Mouse (Mus musculus): ENCODE measurements around the gene Pskh1. TPM values are rescaled to one million over a fixed set of nuclear protein-coding genes. Genes with fewer than 3 reads are reported as not detected.

Gene Pskh1
- 16.8 and 17.8 TPM in 2 replicates for total RNA-seq (2017)

DNA sequence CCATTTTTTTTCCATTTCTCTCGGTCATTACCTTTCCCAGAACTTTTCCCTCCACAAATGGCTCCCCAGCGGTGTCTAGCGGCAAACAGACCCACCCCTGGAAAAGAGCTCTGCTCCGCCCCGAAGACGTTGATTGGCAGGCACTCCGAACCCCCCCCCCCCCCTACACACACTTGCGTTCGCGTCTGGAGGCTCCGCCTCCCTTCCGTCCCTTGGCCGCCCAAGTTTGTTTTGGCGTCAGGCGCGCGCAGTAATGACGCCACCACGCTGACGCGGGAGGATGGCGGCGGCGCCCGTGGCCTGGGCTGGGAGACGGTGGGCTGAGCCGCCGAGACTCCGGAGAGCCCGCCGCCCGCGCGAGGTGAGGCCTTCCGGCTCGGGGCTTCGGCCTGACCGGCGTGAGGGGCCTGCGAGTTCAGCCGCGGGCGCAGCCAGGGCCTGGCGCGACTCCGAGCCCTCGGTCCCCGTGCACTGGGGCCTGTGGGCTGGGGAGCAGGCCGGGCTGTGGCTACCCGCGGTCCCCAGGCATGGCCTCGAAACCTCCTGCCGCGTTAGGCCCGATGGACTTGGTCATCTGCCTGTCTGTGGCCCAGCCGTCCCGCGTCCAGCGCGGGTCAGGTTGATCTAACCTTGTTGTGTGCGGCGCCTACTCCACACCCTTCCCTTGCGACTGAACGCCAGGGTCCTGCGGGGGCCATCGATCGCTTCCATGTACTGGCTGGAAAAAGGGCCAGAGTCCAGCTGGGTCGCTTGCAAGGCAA, at the start of gene Pskh1:
Pskh1 (plus strand) TSS at position 262 of the 761 bp plus-strand sequence.
- ATAC-seq (ENCODE audit: extremely low read depth, insufficient number of reproducible peaks, low FRiP score, poor library complexity, severe bottlenecking): peak; percentile 97

DNA sequence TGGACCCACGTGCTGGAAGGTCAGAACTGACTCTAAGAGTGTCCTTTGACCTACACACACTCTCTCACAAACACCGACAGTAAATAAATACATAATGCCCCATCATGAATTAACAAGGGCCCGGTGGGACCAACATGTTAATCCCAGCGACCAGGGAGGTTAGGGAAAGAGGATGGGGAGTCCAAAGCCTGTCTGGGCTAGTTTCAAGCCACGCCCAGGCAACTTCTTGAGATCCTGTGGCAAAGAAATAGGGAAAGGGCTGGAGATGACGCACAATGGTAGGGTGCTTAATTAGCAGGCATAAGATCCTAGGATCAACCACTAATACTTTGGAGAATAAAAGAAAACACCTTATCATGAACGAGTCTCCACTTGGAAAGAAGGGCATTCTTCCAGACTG, 49.6 kb upstream of the Pskh1 start:
- no peak for ATAC-seq (ENCODE audit: extremely low read depth, insufficient number of reproducible peaks, low FRiP score, poor library complexity, severe bottlenecking)

DNA sequence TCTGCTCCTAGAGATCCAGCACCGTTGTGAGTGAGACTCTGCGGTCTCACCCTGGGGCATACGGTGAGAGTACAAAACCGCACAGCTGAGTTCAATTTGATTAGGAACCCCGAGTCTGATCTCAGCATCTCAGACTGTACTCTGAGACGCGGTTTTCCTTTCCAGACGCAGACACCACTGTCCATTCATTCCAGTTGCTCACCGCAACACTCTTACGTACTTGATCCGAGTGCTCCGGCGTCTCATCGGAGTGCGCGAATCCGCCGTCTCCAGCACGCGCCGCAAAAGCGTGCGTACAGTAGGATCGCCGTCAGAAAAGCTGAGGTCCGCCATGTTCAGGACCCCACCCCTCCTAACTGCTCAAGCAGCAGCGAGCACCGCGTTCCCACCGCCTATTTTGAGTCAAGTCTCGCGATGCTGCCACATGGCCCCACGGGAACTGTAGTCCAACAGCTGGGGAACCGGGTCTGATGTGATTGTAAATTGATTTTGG, 48.5 kb upstream of the Pskh1 start:
- ATAC-seq (ENCODE audit: extremely low read depth, insufficient number of reproducible peaks, low FRiP score, poor library complexity, severe bottlenecking): peak; percentile 65

DNA sequence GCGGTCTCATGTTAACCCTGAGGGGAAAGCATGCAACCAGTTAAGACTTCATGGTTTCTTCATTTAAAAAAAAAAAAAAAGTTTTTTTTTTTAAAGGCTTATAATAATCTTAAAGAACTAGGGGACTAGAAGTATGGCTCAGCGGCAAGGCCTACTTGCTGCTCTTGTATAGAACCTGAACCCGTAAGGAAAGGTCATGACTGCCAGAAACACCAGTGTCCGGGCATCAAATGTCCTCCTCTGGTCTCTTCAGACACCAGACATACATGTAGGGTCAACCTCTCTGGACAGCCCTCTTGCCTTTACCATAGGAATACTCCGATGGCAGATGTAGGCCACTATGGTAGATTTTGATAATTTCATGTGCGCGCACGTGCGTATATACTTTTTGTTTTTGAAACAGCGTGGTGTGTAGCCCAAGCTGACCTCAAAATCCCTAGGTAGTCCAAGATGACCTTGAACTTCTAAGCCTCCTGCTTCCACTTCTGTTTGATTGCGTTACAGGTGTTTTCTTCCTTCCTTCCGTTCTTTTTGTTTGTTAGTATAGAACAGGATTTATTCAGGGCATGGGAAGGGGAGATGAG, 48.0 kb upstream of the Pskh1 start:
- no peak for ATAC-seq (ENCODE audit: extremely low read depth, insufficient number of reproducible peaks, low FRiP score, poor library complexity, severe bottlenecking)

DNA sequence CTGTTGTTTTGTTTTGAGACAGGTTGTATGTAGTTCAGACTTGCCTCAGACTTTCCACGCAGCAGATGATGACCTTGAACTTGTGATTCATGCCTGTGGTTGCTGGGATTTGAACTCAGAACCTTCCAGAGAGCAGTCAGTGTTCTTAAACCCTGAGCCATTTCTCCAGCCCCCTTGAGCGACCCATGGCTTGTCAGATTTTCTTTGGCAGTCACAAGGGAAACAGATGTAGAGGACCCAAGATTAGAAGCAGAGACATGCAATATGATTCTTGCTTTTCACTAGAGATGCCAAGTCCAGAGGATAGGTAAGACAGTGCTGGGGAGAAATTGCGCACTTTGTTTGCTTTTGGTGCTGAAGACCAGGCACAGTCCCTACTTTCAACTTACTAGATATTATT, 47.1 kb upstream of the Pskh1 start, which contains the start of gene Cenpt:
Cenpt (minus strand) TSS at position 101 of the 400 bp plus-strand sequence.
- ATAC-seq (ENCODE audit: extremely low read depth, insufficient number of reproducible peaks, low FRiP score, poor library complexity, severe bottlenecking): no peak

DNA sequence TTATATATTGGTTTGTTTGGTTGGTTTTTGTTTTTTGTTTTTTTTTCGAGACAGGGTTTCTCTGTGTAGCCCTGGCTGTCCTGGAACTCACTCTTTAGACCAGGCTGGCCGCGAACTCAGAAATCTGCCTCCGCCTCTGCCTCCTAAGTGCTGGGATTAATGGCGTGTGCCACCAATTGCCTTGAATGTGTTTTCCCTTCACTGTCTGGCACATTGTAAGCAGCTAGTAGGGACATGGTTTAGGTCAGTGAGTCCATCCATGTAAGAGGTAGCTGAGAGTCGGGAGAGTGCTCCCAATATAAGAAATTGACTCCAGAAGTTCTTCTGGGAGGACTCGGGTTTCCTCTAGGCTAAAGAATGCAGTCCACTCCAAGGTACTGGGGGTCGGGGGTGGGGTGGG, 45.9 kb upstream of the Pskh1 start:
- ATAC-seq (ENCODE audit: extremely low read depth, insufficient number of reproducible peaks, low FRiP score, poor library complexity, severe bottlenecking): no peak

DNA sequence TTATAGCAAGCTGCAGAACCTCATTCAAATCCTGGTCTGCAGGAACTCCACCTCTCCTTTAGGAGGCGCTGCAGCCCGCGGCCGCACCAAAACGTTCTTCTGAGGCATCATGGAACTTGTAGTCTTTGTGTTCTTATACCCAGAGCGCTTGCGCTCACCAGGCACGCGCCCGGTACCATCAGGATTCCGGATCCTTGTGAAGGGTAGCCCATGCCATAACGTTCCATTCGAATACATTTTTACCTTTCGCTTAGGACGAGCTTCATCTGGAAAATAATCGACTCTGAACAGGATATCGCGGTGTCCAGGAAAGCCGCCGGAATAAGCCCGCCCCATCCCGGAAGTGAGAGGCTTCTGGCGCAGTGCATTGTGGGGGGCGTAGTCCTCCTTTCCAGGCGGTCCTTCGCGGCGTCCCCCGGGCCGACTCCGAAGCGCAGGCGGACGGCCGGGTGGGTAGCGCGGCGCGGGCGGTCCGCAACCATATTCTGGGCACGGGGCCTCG, 45.5 kb upstream of the Pskh1 start, which contains the start of gene Thap11:
Thap11 (plus strand) TSS at position 418 of the 502 bp plus-strand sequence.
- ATAC-seq (ENCODE audit: extremely low read depth, insufficient number of reproducible peaks, low FRiP score, poor library complexity, severe bottlenecking): peak; percentile 79

DNA sequence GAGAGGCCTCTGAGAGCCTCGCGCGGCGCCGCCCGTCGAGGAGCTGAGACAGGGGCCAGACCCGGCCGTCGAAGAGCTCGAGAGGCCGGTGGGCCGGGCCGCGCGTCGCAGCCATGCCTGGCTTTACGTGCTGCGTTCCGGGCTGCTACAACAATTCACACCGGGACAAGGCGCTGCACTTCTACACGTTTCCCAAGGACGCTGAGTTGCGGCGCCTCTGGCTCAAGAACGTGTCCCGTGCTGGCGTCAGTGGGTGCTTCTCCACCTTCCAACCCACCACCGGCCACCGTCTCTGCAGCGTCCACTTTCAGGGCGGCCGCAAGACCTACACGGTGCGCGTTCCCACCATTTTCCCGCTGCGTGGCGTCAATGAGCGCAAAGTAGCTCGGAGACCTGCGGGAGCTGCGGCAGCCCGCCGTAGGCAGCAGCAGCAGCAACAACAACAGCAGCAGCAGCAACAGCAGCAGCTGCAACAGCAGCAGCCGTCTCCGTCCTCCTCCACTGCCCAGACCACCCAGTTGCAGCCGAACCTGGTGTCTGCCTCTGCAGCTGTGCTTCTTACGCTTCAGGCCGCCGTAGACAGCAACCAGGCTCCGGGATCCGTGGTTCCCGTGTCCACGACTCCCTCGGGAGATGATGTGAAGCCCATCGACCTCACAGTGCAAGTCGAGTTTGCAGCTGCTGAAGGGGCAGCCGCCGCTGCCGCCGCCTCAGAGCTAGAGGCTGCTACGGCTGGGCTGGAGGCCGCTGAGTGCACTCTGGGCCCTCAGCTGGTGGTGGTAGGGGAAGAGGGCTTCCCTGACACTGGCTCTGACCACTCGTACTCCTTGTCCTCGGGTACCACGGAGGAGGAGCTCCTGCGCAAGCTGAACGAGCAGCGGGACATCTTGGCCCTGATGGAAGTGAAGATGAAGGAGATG, 44.7 kb upstream of the Pskh1 start:
- ATAC-seq (ENCODE audit: extremely low read depth, insufficient number of reproducible peaks, low FRiP score, poor library complexity, severe bottlenecking): no peak

DNA sequence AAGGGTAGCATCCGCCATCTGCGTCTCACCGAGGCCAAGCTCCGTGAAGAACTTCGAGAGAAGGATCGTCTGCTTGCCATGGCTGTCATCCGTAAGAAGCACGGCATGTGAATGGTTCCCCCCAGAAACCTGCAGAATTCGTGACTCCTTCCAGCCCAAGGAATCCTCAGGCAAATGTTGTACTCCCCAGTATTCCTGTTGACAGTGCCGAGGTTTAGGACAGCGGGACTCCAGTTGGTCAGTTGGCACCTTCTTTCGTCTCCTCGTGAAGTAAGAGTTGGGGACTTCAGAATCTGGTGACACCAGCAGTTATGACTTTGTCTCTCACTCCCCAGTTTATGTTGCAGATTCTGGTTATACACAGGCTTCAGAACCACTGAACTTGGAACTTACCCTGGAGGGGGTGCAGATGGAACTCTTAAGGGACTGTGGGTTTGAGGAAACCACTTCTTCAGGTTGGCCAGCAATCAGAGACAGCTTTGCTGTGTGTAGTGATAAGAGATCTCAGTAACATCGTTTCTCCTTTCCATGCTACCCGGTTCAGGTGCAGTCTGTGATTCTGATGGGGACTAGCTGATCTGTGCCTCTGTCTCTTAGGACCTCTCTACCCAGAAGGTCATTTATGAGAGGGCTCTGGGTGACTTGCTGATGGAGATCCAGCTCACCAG, 43.9 kb upstream of the Pskh1 start:
- no peak for ATAC-seq (ENCODE audit: extremely low read depth, insufficient number of reproducible peaks, low FRiP score, poor library complexity, severe bottlenecking)

DNA sequence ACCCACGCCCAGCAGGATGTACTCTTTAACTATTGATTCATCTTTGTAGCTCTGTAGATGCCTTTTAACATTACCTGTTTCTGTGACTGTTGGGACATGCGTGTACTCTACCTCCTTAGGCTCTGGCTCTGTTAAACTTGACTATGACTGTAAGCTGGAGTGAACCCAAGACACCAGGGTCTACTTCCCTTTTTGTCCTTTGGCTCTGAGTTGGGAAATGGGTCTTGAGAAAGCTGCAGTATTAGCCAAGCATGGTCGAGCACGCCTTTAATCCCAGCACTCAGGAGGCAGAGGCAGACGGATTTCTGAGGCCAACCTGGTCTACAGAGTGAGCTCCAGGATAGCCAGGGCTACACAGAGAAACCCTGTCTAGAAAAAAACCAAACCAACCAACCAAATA, 41.7 kb upstream of the Pskh1 start:
- ATAC-seq (ENCODE audit: extremely low read depth, insufficient number of reproducible peaks, low FRiP score, poor library complexity, severe bottlenecking): peak; percentile 24; the same call in 1 of the 2 replicates

DNA sequence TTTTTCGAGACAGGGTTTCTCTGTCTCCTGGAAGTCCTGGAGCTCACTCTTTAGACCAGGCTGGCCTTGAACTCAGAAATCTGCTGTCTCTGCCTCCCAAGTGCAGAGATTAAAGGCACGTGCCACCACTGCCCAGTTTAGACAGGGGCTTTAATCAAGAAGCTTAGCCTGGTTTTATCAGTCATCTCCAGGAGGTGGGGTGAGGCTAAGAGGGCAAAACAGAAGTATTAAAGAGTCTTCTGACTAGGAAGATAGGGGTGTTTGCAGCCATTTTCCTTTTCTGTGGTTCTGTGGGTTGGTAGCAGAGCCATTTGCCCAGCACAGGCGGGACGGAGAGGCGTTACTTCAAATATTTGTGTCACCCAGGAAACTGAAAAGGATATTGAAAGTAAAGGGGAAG, 40.9 kb upstream of the Pskh1 start:
- no peak for ATAC-seq (ENCODE audit: extremely low read depth, insufficient number of reproducible peaks, low FRiP score, poor library complexity, severe bottlenecking)

DNA sequence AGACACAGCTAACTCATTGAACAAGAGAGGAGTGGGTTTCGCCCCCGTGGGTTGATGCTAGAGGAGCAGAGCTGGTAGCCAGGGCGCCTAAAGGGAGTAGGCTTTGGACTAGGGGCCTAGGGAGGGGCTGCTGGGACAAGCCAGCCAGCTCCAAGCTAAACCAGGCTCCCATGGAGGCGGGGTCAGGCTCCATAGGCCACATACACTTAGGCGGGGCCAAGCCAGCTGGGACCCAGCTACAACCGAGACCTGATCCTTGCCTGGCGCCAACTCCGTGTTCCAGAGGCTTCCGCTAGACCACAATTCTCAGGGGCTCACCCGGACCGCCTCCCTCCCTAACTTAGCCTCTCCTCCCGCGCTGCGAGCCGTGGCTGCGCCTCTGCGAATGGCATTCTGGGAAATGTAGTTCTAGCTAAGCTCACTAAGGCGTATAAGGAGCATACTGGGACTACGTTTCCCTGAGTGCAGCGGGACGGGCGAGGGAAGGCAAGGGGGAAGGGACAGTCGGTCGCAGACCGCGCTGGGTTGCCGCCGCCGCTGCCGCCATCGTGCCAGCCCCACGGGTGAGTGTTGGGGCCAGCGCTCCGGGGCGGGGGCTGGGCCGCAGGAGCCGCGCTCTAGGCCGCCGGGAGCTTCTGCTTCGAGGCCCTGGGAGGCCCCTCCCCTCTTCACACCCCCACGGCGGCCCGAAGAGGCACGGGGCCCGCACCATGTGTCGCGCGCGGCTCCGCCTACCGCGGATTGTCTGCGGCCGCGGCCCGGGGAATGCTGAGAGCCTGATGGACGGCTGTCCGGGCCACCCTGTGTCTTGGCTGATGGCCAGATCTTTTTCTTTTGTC, 39.9 kb upstream of the Pskh1 start, which contains the start of gene Nutf2:
Nutf2 (plus strand) TSS at position 438 of the 839 bp plus-strand sequence.
- ATAC-seq (ENCODE audit: extremely low read depth, insufficient number of reproducible peaks, low FRiP score, poor library complexity, severe bottlenecking): peak; percentile 96

DNA sequence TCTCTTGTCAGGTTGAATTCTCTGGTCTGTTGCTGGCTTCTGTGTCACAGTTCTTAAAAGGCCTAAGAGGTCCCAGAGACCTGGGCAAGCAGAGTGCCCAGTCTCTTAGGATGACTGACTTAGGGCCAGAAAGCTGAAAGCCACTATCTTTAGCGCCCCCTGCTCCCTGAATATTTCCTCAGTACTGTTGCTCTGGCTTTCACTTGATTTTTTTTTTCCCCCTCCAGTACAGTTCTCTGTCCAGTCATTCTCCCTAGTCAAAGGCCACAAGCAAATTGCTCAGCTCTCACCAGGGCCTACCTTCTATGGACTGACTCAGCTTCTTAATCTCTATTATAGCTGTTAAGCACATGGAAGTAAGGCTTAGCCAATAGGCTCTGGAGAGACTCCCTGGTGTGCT, 38.3 kb upstream of the Pskh1 start:
- no peak for ATAC-seq (ENCODE audit: extremely low read depth, insufficient number of reproducible peaks, low FRiP score, poor library complexity, severe bottlenecking)

DNA sequence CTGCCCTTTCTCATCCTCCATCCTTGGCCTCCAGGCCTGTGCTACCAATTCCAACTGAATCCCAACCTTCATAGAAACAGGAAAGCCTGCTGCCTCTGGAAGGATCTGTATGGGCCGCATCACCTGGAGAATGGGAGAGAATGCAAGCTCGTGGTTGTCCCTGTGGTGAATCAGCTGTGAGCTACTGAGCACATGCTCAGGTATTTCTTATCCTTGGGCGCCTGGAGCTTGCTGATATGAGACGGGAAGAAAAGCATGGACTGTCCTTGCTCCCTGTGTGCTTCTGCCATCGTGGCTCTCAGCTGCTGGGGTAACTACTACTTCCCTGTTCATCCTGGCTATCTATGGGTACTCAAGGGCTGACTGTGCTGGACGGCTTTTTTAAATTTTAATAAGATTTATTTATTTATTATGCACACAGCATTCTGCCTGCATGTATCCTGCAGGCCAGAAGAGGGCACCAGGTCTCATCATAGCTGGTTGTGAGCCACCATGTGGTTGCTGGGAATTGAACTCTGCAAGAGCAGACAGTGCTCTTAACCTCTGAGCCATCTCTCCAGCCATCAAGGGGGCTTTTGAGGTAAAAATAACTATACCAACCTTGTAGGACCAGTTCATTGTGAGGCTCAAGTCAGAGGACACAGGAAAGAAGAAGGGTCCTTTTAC, 33.7 kb upstream of the Pskh1 start:
- no peak for ATAC-seq (ENCODE audit: extremely low read depth, insufficient number of reproducible peaks, low FRiP score, poor library complexity, severe bottlenecking)

DNA sequence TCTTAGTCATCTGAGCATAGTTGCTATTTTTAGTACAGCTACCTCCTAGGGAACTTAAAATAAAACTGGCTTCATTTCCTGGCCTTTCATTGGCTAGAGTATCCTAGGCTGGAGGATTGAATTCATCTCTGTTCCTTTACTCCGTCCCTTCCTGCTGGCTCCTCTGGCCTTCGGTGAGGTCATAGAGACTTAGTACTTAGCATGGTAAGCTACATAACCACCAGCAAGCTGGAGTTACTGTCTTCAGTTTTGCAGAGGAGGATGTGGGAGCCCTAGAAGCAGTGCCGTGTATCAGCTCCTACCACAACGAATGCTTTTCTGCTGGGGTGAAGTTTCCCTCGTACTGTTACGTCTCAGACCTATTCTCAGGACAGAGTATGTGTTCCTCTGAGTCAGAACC, 25.9 kb upstream of the Pskh1 start:
- ATAC-seq (ENCODE audit: extremely low read depth, insufficient number of reproducible peaks, low FRiP score, poor library complexity, severe bottlenecking): no peak

DNA sequence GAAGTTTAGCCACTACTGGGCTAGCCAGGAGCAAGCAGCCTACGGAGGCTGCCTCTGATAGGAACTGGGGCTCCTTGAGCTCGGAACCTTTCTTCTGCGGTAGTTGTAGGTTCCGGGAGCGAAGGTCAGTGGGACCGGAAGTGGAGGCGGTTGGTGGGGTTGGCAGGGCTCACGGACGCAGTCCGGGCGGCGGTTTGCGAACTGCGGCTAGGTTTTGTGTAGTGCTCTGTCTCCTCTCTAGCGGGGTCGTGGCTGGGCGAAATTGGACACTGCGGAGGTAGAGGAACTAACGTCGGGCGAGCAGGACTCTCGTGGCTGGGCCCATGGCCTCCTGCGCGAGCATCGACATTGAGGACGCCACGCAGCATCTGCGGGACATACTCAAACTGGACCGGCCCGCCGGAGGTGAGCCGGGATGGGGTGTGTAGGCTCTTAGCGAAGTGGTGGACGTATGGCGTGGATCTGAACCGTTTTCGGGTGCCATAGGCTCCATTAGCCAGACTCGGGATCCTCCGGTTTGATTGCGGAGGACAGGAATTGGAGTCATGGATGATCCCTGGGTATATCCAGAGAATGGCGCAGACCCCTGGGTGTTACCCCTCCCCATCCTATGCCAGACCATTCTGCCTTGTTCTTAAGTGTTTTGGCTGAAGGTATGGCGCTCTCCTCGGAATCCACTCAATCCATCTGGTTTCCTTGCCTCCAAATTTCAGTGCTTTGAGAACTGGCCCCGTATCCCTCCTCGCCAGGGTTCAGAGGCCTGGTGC, 19.3 kb upstream of the Pskh1 start, which contains the start of gene Edc4:
Edc4 (plus strand) TSS at position 128 of the 767 bp plus-strand sequence.
- ATAC-seq (ENCODE audit: extremely low read depth, insufficient number of reproducible peaks, low FRiP score, poor library complexity, severe bottlenecking): peak; percentile 93
